Mouse (Mus musculus) liver, postnatal 0 days (tissue): ENCODE data around the gene Sult1c2.

Source experiments
- CTCF ChIP-seq: sonication (generic); IDR thresholded peaks from 2 replicates; pipeline ENCODE4 v1.5.1; 2016; ENCODE audit warnings: antibody characterized with exemption, low read depth
- EP300 ChIP-seq: IDR thresholded peaks from 2 replicates; pipeline ENCODE4 v1.6.1; 2016; ENCODE audit warnings: antibody characterized with exemption, low read depth, mild to moderate bottlenecking

DNA sequence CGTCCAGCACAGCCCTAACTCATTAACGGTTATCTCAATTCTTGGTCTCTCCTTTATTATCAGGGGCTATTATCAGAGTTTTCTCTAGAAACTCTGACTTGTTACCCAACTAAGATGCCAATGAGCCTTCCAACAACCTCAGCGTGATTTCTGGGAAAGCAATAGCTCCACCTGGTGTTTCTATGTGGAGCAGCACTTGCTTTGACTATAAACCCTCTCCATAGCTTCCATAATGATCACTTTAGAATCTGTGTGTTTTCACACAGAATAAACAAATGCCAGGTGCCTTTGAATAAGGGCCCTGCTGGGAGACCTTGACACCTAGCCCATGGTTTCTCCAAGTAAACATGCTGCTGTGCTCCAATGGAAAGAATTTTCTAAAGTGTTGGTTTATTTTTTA lies 12.8 kb downstream of the Sult1c2 start:
- TF ChIP-seq CTCF = peak; percentile 56
- TF ChIP-seq EP300 = no peak
